In the genomic region with DNA sequence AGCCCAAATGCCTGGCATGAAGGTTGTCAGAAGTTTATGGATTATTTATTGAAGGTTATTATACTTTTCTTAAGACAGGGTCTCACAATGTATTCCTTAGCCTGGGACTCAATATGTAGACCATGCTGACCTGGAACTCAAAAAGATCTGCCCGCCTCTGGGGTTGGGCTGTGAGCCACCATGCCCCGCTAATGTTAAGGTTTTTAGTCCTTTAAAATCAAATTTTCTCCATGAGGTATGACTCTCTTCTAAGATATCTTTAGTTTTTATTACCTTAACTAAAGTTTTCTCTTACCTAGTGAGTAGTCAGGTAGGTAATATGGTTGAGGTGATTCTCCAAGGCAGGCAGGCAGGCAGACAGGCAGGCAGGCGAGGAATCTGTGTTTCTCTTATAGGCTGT, we compare ENCODE assay signal across 8 mouse cellular contexts. TPM values are rescaled to one million over a fixed set of nuclear protein-coding genes. Genes with fewer than 3 reads are reported as not detected.
A peak's percentile ranks its signal among the peaks of the same experiment; 100 is the strongest.
DNase-seq lines count a peak whose midpoint lies in the region; ATAC-seq and TF ChIP-seq lines count a peak whose summit lies in the region.

No protein-coding gene starts in this region.

- H3K27ac ChIP-seq in heart, adult 2 months: peak overlapping the region; percentile 97
- peak overlapping the region; percentile 99 for H3K27ac ChIP-seq in heart, postnatal 0 days (ENCODE audit: low read depth)
- peak overlapping the region; percentile 98 for H3K27ac ChIP-seq in liver, postnatal 0 days (ENCODE audit: low read depth)

- TF ChIP-seq CTCF in heart, adult 2 months (IDR thresholded peaks at IDR 0.05): no peak
- no peak for TF ChIP-seq CTCF in G1E (IDR thresholded peaks at IDR 0.05; ENCODE audit: low read depth, low read length)
- TF ChIP-seq CTCF in heart, postnatal 0 days (IDR thresholded peaks at IDR 0.05; ENCODE audit: low read depth): no peak
- TF ChIP-seq CTCF in liver, postnatal 0 days (IDR thresholded peaks at IDR 0.05; ENCODE audit: low read depth): no peak

- H3K4me3 ChIP-seq in heart, adult 2 months: peak overlapping the region; percentile 81
- H3K4me3 ChIP-seq in G1E (ENCODE audit: low read depth, low read length): peak overlapping the region; percentile 87
- peak overlapping the region; percentile 95 for H3K4me3 ChIP-seq in heart, postnatal 0 days (ENCODE audit: low read depth, low read length)
- peak overlapping the region; percentile 98 for H3K4me3 ChIP-seq in liver, postnatal 0 days (ENCODE audit: low read depth, low read length)

- no peak overlapping the region for H3K9ac ChIP-seq in heart, adult 2 months (ENCODE audit: low read depth, low read length)
- H3K9ac ChIP-seq in heart, postnatal 0 days (replicated peaks; ENCODE audit: low read depth, low read length): peak overlapping the region; percentile 100
- peak overlapping the region; percentile 92 for H3K9ac ChIP-seq in liver, postnatal 0 days (replicated peaks)

- no peaks in the 10 kb centered on the region for H3K9me3 ChIP-seq in G1E (replicated peaks)
- H3K9me3 ChIP-seq in heart, postnatal 0 days (replicated peaks; ENCODE audit: control insufficient read depth, low read length): no peaks in the 10 kb centered on the region
- H3K9me3 ChIP-seq in liver, postnatal 0 days (ENCODE audit: low read length): no peaks in the 10 kb centered on the region

- no peak for TF ChIP-seq POLR2A in heart, adult 2 months (IDR thresholded peaks at IDR 0.05; ENCODE audit: insufficient read depth, low read depth, low read length)

- no peak for DNase-seq in heart, adult 2 months
- DNase-seq in heart, postnatal 25 days (ENCODE audit: low spot score): no peak
- DNase-seq in G1E (ENCODE audit: low spot score): no peak
- DNase-seq in heart, postnatal 0 days (ENCODE audit: low spot score): no peak
- DNase-seq in liver, postnatal 0 days: no peak
- DNase-seq in frontal cortex, postnatal 10 days (ENCODE audit: low spot score in 2 of 2): no peak
- DNase-seq in left cerebral cortex, adult 9 months (ENCODE audit: low spot score in 2 of 2): no peak
- no peak for DNase-seq in lung, postnatal 14 days

- H3K79me2 ChIP-seq in heart, adult 2 months (replicated peaks; ENCODE audit: control insufficient read depth, insufficient read depth, low read length): peaks cover 9% of the 10 kb centered on the region

- no peak for TF ChIP-seq EP300 in heart, adult 2 months (IDR thresholded peaks at IDR 0.05; ENCODE audit: insufficient read depth, low read depth, low read length)
- no peak for TF ChIP-seq EP300 in heart, postnatal 0 days (IDR thresholded peaks at IDR 0.05; ENCODE audit: low read depth)
- TF ChIP-seq EP300 in liver, postnatal 0 days (IDR thresholded peaks at IDR 0.05; ENCODE audit: low read depth): no peak

- 27% methylated on average over 3 of the region's 3 CpGs for WGBS in heart, adult 2 months
- 32% methylated on average over 3 of the region's 3 CpGs for WGBS in heart, postnatal 0 days
- 43% methylated on average over 3 of the region's 3 CpGs for WGBS in liver, postnatal 0 days (ENCODE audit: insufficient replicate concordance)

- H3K4me1 ChIP-seq in heart, adult 2 months (ENCODE audit: control insufficient read depth, insufficient read depth, low read length): peaks cover 14% of the 10 kb centered on the region
- peaks cover 51% of the 10 kb centered on the region for H3K4me1 ChIP-seq in G1E (ENCODE audit: insufficient read depth, low read depth, low read length)
- peaks cover 28% of the 10 kb centered on the region for H3K4me1 ChIP-seq in heart, postnatal 0 days (ENCODE audit: control insufficient read depth, insufficient read depth)
- peaks cover 41% of the 10 kb centered on the region for H3K4me1 ChIP-seq in liver, postnatal 0 days (ENCODE audit: insufficient read depth)

- no peaks in the 10 kb centered on the region for H3K27me3 ChIP-seq in heart, adult 2 months (ENCODE audit: control insufficient read depth, insufficient read depth, low read length)
- H3K27me3 ChIP-seq in G1E (ENCODE audit: insufficient read depth, low read length): no peaks in the 10 kb centered on the region
- H3K27me3 ChIP-seq in heart, postnatal 0 days (ENCODE audit: control insufficient read depth, insufficient read depth, low read length): no peaks in the 10 kb centered on the region
- no peaks in the 10 kb centered on the region for H3K27me3 ChIP-seq in liver, postnatal 0 days (ENCODE audit: insufficient read depth, low read length)

- ATAC-seq in G1E (ENCODE audit: extremely low read depth, insufficient number of reproducible peaks, low FRiP score, poor library complexity, severe bottlenecking): no peak
- no peak for ATAC-seq in heart, postnatal 0 days (ENCODE audit: insufficient read depth, low read depth)
- no peak for ATAC-seq in liver, postnatal 0 days

- intact Hi-C loops in heart, adult 2 months (cut with DNase I): loop anchor here (5.0 to 10.0 kb wide), 3 partner anchors 45 to 273 kb away; partner anchors contain the start of genes Ginm1, Katna1, Ppil4 and Tab2
- intact Hi-C loops in heart, postnatal 25 days (cut with DNase I): loop anchor here (5.0 kb wide), 1 partner anchor 95 kb away; no protein-coding TSS in a partner anchor

- peaks cover 27% of the 10 kb centered on the region for H3K36me3 ChIP-seq in heart, adult 2 months (ENCODE audit: control insufficient read depth, insufficient read depth, low read length)
- H3K36me3 ChIP-seq in G1E (replicated peaks): peaks cover 51% of the 10 kb centered on the region
- H3K36me3 ChIP-seq in heart, postnatal 0 days (replicated peaks; ENCODE audit: control insufficient read depth, insufficient read depth, low read length): peaks cover 23% of the 10 kb centered on the region
- H3K36me3 ChIP-seq in liver, postnatal 0 days (replicated peaks; ENCODE audit: insufficient read depth, low read length): peaks cover 10% of the 10 kb centered on the region

- H3K4me2 ChIP-seq in heart, postnatal 0 days (ENCODE audit: low read depth, low read length): peak overlapping the region; percentile 87
- peak overlapping the region; percentile 94 for H3K4me2 ChIP-seq in liver, postnatal 0 days (ENCODE audit: low read depth, low read length)

RNA-seq across cellular contexts. Expression of gene Lats1, which starts 1.2 kb away (rescaled TPM):
- 10 to 100 TPM; 10.8 to 11.5 TPM for total RNA-seq in heart, adult 2 months (2021)
- polyA plus RNA-seq in heart, adult 2 months (2012; rRNA removed): 5.5 and 9.9 TPM in 2 replicates
- 10 to 100 TPM; 11.5 to 13.9 TPM for total RNA-seq in heart, postnatal 25 days (2021)
- total RNA-seq in G1E (2014; fragmentation: Nextera tagmentation) (38.0 and 41.9 TPM in 2 replicates), G1E (2017) (12.8 and 16.2 TPM in 2 replicates)
- polyA plus RNA-seq in G1E (2012): 4.6 and 4.9 TPM in 2 replicates
- total RNA-seq in heart, postnatal 0 days (2014; rRNA removed; ENCODE audit: low replicate concordance): 11.3 and 12.2 TPM in 2 replicates
- polyA plus RNA-seq in heart, postnatal 0 days (2015; fragmentation: Nextera tagmentation; extraction: Ambion mirVana): 2.1 TPM in 2 replicates
- polyA plus RNA-seq in liver, postnatal 0 days (2015; fragmentation: Nextera tagmentation; extraction: Ambion mirVana): 2.1 and 2.5 TPM in 2 replicates

RNA-seq across cellular contexts. Expression of gene Pcmt1, which starts 1.3 kb away (rescaled TPM):
- total RNA-seq in heart, adult 2 months (2021): 100 to 1,000 TPM in 1 of 2 experiments, 10 to 100 TPM in 1; 92.5 to 101 TPM
- polyA plus RNA-seq in heart, adult 2 months (2012; rRNA removed): 35.3 and 61.6 TPM in 2 replicates
- total RNA-seq in heart, postnatal 25 days (2021): 100 to 1,000 TPM in 1 of 2 experiments, 10 to 100 TPM in 1; 92.9 to 105 TPM
- total RNA-seq in G1E (2014; fragmentation: Nextera tagmentation): 79.0 and 80.5 TPM in 2 replicates
- 109 and 117 TPM in 2 replicates for total RNA-seq in G1E (2017)
- polyA plus RNA-seq in G1E (2012): 43.0 and 55.8 TPM in 2 replicates
- total RNA-seq in heart, postnatal 0 days (2014; rRNA removed; ENCODE audit: low replicate concordance): 59.7 and 63.4 TPM in 2 replicates
- 130 and 135 TPM in 2 replicates for polyA plus RNA-seq in heart, postnatal 0 days (2015; fragmentation: Nextera tagmentation; extraction: Ambion mirVana)
- 64.8 and 67.2 TPM in 2 replicates for polyA plus RNA-seq in liver, postnatal 0 days (2015; fragmentation: Nextera tagmentation; extraction: Ambion mirVana)

RNA-seq across cellular contexts. Expression of gene Nup43, which starts 14.9 kb away (rescaled TPM):
- total RNA-seq in heart, adult 2 months (2021): 1 to 10 TPM; 4.6 to 6.3 TPM
- 4.9 and 6.7 TPM in 2 replicates for polyA plus RNA-seq in heart, adult 2 months (2012; rRNA removed)
- 1 to 10 TPM; 4.5 to 6.2 TPM for total RNA-seq in heart, postnatal 25 days (2021)
- total RNA-seq in G1E (2014; fragmentation: Nextera tagmentation): 47.8 and 53.4 TPM in 2 replicates
- 37.9 and 40.5 TPM in 2 replicates for total RNA-seq in G1E (2017)
- polyA plus RNA-seq in G1E (2012): 1.5 and 1.8 TPM in 2 replicates
- total RNA-seq in heart, postnatal 0 days (2014; rRNA removed; ENCODE audit: low replicate concordance): 2.6 and 22.2 TPM in 2 replicates
- polyA plus RNA-seq in heart, postnatal 0 days (2015; fragmentation: Nextera tagmentation; extraction: Ambion mirVana): 16.7 and 20.8 TPM in 2 replicates
- 12.4 and 13.7 TPM in 2 replicates for polyA plus RNA-seq in liver, postnatal 0 days (2015; fragmentation: Nextera tagmentation; extraction: Ambion mirVana)

RNA-seq across cellular contexts. Expression of gene Katna1, which starts 43.6 kb away (rescaled TPM):
- total RNA-seq in heart, adult 2 months (2021): 10 to 100 TPM; 11.9 to 14.2 TPM
- 3.7 and 4.4 TPM in 2 replicates for polyA plus RNA-seq in heart, adult 2 months (2012; rRNA removed)
- 10 to 100 TPM; 12.6 to 14.3 TPM for total RNA-seq in heart, postnatal 25 days (2021)
- total RNA-seq in G1E (2014; fragmentation: Nextera tagmentation) (33.7 and 45.1 TPM in 2 replicates), G1E (2017) (55.6 and 57.0 TPM in 2 replicates)
- polyA plus RNA-seq in G1E (2012): 1.6 and 2.7 TPM in 2 replicates
- 14.2 and 36.0 TPM in 2 replicates for total RNA-seq in heart, postnatal 0 days (2014; rRNA removed; ENCODE audit: low replicate concordance)
- 22.8 and 25.8 TPM in 2 replicates for polyA plus RNA-seq in heart, postnatal 0 days (2015; fragmentation: Nextera tagmentation; extraction: Ambion mirVana)
- polyA plus RNA-seq in liver, postnatal 0 days (2015; fragmentation: Nextera tagmentation; extraction: Ambion mirVana): 20.1 and 21.2 TPM in 2 replicates
